Comparison of ENCODE assay signal across 10 mouse cellular contexts in the genomic region with DNA sequence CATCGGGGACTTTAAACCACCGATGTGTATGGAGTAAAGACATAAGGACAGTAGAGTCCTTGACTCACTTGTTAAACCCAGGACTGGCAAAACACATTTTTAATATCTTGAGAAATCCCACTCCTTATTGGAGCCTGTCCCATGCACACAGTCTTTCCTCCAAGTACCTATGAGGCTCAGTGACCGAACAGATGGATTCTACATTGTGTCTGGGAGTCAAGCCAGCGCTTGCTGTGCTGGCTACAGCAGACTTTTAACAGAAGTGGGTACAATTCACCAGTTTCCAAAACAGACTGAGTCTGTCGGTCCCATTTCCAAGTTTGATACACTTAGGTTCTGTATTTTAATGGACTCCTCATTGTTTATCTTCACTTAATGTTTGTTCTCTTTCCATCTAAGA.
A peak's percentile ranks its signal among the peaks of the same experiment; 100 is the strongest.
DNase-seq lines count a peak whose midpoint lies in the region; ATAC-seq lines count a peak whose summit lies in the region.
"Had no signal": no experiment of that assay in that cellular context is flagged by ENCODE, and none has a peak within 500 bp of the region (broad histone marks: within the 10 kb centered on the region; RNA-seq: fewer than 3 reads in every experiment).

No protein-coding gene starts in this region.

- H3K4me2 ChIP-seq in liver, embryonic 12.5 days: no peak overlapping the region
- H3K4me2 ChIP-seq: embryonic facial prominence, embryonic 12.5 days had no signal

- H3K27me3 ChIP-seq in liver, embryonic 12.5 days (replicated peaks): no peaks in the 10 kb centered on the region
- H3K27me3 ChIP-seq: embryonic facial prominence, embryonic 12.5 days had no signal

- no peak for ATAC-seq in liver, embryonic 12.5 days
- ATAC-seq in megakaryocyte progenitor cell, adult 5-6 weeks (replicated peaks; ENCODE audit: poor library complexity): no peak

- intact Hi-C loops in left cerebral cortex, postnatal 4 days (cut with DNase I): no loop called here

- peak; percentile 90 for DNase-seq in cerebellum, adult 11 months
- peak; percentile 96 for DNase-seq in cerebellum, adult 9-11 months
- peak; percentile 77 to 87 for DNase-seq in layer of hippocampus, adult 8-10 months (ENCODE audit: low spot score in 2 of 2)
- DNase-seq in left cerebral cortex, postnatal 4 days: peak; percentile 85
- DNase-seq in lung, postnatal 36 days: no peak
- DNase-seq: adrenal gland, adult 8-10 months; lung, postnatal 4 days had no signal

- H3K9me3 ChIP-seq in liver, embryonic 12.5 days (replicated peaks): no peaks in the 10 kb centered on the region
- H3K9me3 ChIP-seq: embryonic facial prominence, embryonic 12.5 days had no signal

- H3K27ac ChIP-seq in liver, embryonic 12.5 days: no peak overlapping the region
- H3K27ac ChIP-seq: embryonic facial prominence, embryonic 12.5 days had no signal

- H3K4me1 ChIP-seq in liver, embryonic 12.5 days: no peaks in the 10 kb centered on the region
- H3K4me1 ChIP-seq: embryonic facial prominence, embryonic 12.5 days had no signal

- H3K36me3 ChIP-seq in liver, embryonic 12.5 days: no peaks in the 10 kb centered on the region
- H3K36me3 ChIP-seq: embryonic facial prominence, embryonic 12.5 days had no signal

- H3K9ac ChIP-seq in liver, embryonic 12.5 days: no peak overlapping the region
- H3K9ac ChIP-seq: embryonic facial prominence, embryonic 12.5 days had no signal

- WGBS in liver, embryonic 12.5 days (ENCODE audit: insufficient replicate concordance): 63% methylated on average over 5 of the region's 5 CpGs

- no peak overlapping the region for H3K4me3 ChIP-seq in liver, embryonic 12.5 days
- H3K4me3 ChIP-seq: embryonic facial prominence, embryonic 12.5 days had no signal
